Mouse (Mus musculus) heart, embryonic 14.5 days (tissue): ENCODE measurements around the gene Il2. TPM values are rescaled to one million over a fixed set of nuclear protein-coding genes. Genes with fewer than 3 reads are reported as not detected.

ENCODE experiments used
- ATAC-seq: fragments of 200-750 bp; cut with Nextera tagmentation; 2 replicates; pipeline ENCODE4 v1.8.0; 2017; ENCODE audit warnings: low read depth, moderate TSS enrichment; ENCODE audit not compliant: insufficient number of reproducible peaks, insufficient read depth, low FRiP score
- H3K27ac ChIP-seq, 2 experiments: fragments of 200-500 bp in 1 of 2; fragments of 300-500 bp in 1 of 2; sonication (generic) in 1 of 2; replicated peaks in 1 of 2; 2 replicates each; pipeline ENCODE4 v1.5.1; 2012 to 2014; ENCODE audit warnings: low read depth in 2 of 2, low read length in 2 of 2, control low read depth in 1 of 2, mild to moderate bottlenecking in 1 of 2, mixed read lengths in 1 of 2; ENCODE audit not compliant: control insufficient read depth in 1 of 2, insufficient read depth in 1 of 2
- H3K27me3 ChIP-seq: fragments of 300-500 bp; sonication (generic); 2 replicates; pipeline ENCODE4 v1.6.1; 2014; ENCODE audit warnings: mild to moderate bottlenecking, low read length, control low read depth; ENCODE audit not compliant: control insufficient read depth, insufficient read depth
- H3K36me3 ChIP-seq: fragments of 300-500 bp; sonication (generic); 2 replicates; pipeline ENCODE4 v1.6.1; 2014; ENCODE audit warnings: mild to moderate bottlenecking, control low read depth, low read length, mixed read lengths; ENCODE audit not compliant: control insufficient read depth, insufficient read depth
- H3K4me1 ChIP-seq, 2 experiments: fragments of 200-500 bp in 1 of 2; fragments of 300-500 bp in 1 of 2; sonication (generic) in 1 of 2; 2 replicates each; pipeline ENCODE4 v1.6.1; 2012 to 2014; ENCODE audit warnings: low read length in 2 of 2, control low read depth in 1 of 2, mixed read lengths in 1 of 2; ENCODE audit not compliant: control insufficient read depth in 2 of 2, insufficient read depth in 2 of 2
- H3K4me2 ChIP-seq: fragments of 300-500 bp; sonication (generic); 2 replicates; pipeline ENCODE4 v1.6.1; 2014; ENCODE audit warnings: mild to moderate bottlenecking, low read length
- H3K4me3 ChIP-seq, 2 experiments: fragments of 200-500 bp in 1 of 2; fragments of 300-500 bp in 1 of 2; sonication (generic) in 1 of 2; 2 replicates each; pipeline ENCODE4 v1.5.1; 2012 to 2014; ENCODE audit warnings: low read length in 2 of 2, mild to moderate bottlenecking in 2 of 2, control low read depth in 1 of 2, low read depth in 1 of 2, moderate library complexity in 1 of 2; ENCODE audit not compliant: control insufficient read depth in 1 of 2, insufficient read depth in 1 of 2
- H3K9ac ChIP-seq: fragments of 300-500 bp; sonication (generic); 2 replicates; pipeline ENCODE4 v1.6.1; 2014; ENCODE audit warnings: mild to moderate bottlenecking, low read length
- H3K9me3 ChIP-seq: fragments of 300-500 bp; sonication (generic); 2 replicates; pipeline ENCODE4 v1.6.1; 2016; ENCODE audit warnings: low read length, control low read depth; ENCODE audit not compliant: control insufficient read depth
- WGBS: fragments of 180-500 bp; shearing (Covaris S2); extraction: QIAGEN DNeasy Blood & Tissue Kit; methylation state at CpG from one replicate; pipeline ENCODE4 v1.1.7; 2014; 5-methylcytosine and 5-hydroxymethylcytosine counted together
- polyA plus RNA-seq: library from polyadenylated mRNA; unstranded; fragments of >200 nt; fragmentation: Nextera tagmentation; extraction: Ambion mirVana; gene quantifications from 2 replicates; pipeline ENCODE4 v1.2.1, GENCODE M21; 2014

Il2 gene
- polyA plus RNA-seq, 1 experiment from 2014 or later = 0.50 TPM

- Histone ChIP-seq H3K36me3 (no peaks in the 10 kb centered on the region), H3K27me3 (no peaks in the 10 kb centered on the region), H3K4me3 (no peak overlapping the region), H3K27ac (no peak overlapping the region), H3K4me1 (peaks cover 6 to 8% of the 10 kb centered on the region in 2 experiments), H3K9ac (no peak overlapping the region), H3K9me3 (no peaks in the 10 kb centered on the region), H3K4me2 (0 out of 2 replicates have a peak overlapping the region, but pooled peaks have one; percentile 11)
- 15% methylated on average over 7 of the region's 7 CpGs for WGBS
- no peak for ATAC-seq
Observed at GRCm38 (mm10) chr3:37154396-37154795, 28.6 kb upstream of the Il2 start.

- H3K27ac ChIP-seq = no peak overlapping the region
- no peak for ATAC-seq
- H3K4me1 ChIP-seq = peaks cover 6 to 8% of the 10 kb centered on the region in 2 experiments
- H3K9me3 ChIP-seq = no peaks in the 10 kb centered on the region
- H3K9ac ChIP-seq = no peak overlapping the region
- 87% methylated on average over 7 of the region's 7 CpGs for WGBS
- no peaks in the 10 kb centered on the region for H3K36me3 ChIP-seq
- H3K4me3 ChIP-seq = no peak overlapping the region
- no peak overlapping the region for H3K4me2 ChIP-seq
- no peaks in the 10 kb centered on the region for H3K27me3 ChIP-seq
Observed at GRCm38 (mm10) chr3:37153004-37153403, 27.2 kb upstream of the Il2 start.

DNA sequence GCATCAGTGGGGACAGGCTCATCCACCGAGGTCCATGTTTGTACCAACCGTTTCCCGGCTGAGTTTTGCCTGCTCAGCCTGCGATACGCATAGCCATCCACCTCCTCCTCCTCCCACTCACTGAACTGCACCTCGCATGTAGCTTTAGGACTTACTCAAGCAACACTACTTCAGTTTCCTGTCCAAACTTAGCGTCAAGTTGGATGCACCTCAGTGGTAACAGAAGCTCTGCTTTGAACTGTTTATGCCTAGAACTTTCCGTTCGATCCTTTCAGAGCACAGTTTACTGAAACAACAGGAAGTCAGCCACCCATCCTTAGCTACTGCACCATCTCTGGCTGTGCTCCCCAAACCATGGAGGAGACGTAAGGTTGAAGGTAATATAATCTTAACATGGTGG lies 26.5 kb upstream of the Il2 start:
- H3K4me1 ChIP-seq = peaks cover 6 to 9% of the 10 kb centered on the region in 2 experiments
- no peaks in the 10 kb centered on the region for H3K27me3 ChIP-seq
- WGBS = 71% methylated on average over 10 of the region's 10 CpGs
- H3K36me3 ChIP-seq = no peaks in the 10 kb centered on the region
- H3K9me3 ChIP-seq = no peaks in the 10 kb centered on the region
- ATAC-seq = no peak
- no peak overlapping the region for H3K4me3 ChIP-seq
- H3K9ac ChIP-seq = no peak overlapping the region
- no peak overlapping the region for H3K27ac ChIP-seq
- H3K4me2 ChIP-seq = no peak overlapping the region

- Histone ChIP-seq H3K4me3 (no peak overlapping the region; a peak in 1 of 4 replicates), H3K27ac (peak overlapping the region; percentile 44 to 55), H3K36me3 (no peaks in the 10 kb centered on the region), H3K4me1 (peaks cover 8 to 19% of the 10 kb centered on the region in 2 experiments), H3K4me2 (peak overlapping the region; percentile 44), H3K27me3 (no peaks in the 10 kb centered on the region), H3K9me3 (no peaks in the 10 kb centered on the region), H3K9ac (peak overlapping the region; percentile 5; the same call in 1 of the 2 replicates)
- 37% methylated on average over 7 of the region's 7 CpGs for WGBS
- ATAC-seq = peak; percentile 65
Observed at GRCm38 (mm10) chr3:37146810-37147209, 21.1 kb upstream of the Il2 start.

GRCm38 (mm10) chr3:37146406-37146805 lies 20.6 kb upstream of the Il2 start:
- Histone ChIP-seq H3K4me2 (peak overlapping the region; percentile 44), H3K36me3 (no peaks in the 10 kb centered on the region), H3K9ac (peak overlapping the region; percentile 5; the same call in 1 of the 2 replicates), H3K4me1 (peaks cover 8 to 19% of the 10 kb centered on the region in 2 experiments), H3K27ac (peak overlapping the region; percentile 44 to 55; a peak in 3 of 4 replicates), H3K27me3 (no peaks in the 10 kb centered on the region), H3K4me3 (no peak overlapping the region; a peak in 1 of 4 replicates), H3K9me3 (no peaks in the 10 kb centered on the region)
- ATAC-seq = peak; percentile 93
- WGBS = 4% methylated on average over 8 of the region's 8 CpGs

DNA sequence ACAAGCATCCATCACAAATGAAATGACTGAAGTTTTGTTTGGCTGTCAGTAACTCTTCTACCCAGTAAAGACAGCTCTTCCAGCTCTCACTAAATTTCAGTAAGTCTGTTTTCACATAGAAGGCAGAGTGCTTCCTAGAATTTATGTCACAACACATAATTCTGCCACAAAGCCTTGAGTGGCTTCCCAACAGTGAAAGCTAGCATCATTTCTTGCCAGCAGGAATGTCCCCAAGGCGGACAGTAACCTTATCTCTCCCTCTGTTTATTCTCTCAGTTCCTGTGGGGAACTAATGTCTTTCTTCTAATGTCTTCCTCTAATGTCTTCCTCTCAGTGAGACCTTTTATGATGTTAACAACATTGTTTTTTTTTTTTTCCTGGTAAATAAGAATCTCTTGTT lies 19.2 kb upstream of the Il2 start:
- H3K36me3 ChIP-seq = no peaks in the 10 kb centered on the region
- 50% methylated on average over 1 of the region's 1 CpGs for WGBS
- no peak for ATAC-seq

GRCm38 (mm10) chr3:37141827-37142226 lies 16.1 kb upstream of the Il2 start:
- Histone ChIP-seq H3K9me3 (no peaks in the 10 kb centered on the region), H3K27ac (no peak overlapping the region), H3K4me3 (no peak overlapping the region), H3K36me3 (no peaks in the 10 kb centered on the region), H3K27me3 (no peaks in the 10 kb centered on the region), H3K9ac (no peak overlapping the region), H3K4me1 (peaks cover 4 to 13% of the 10 kb centered on the region in 2 experiments; a peak in 3 of 4 replicates), H3K4me2 (no peak overlapping the region)
- WGBS = 79% methylated on average over 2 of the region's 2 CpGs
- no peak for ATAC-seq

More for the DNA sequence above, 19.2 kb upstream of the Il2 start:
- H3K27ac ChIP-seq = no peak overlapping the region
- peaks cover 8 to 19% of the 10 kb centered on the region in 2 experiments for H3K4me1 ChIP-seq
- no peak overlapping the region for H3K9ac ChIP-seq
- H3K4me3 ChIP-seq = no peak overlapping the region
- no peaks in the 10 kb centered on the region for H3K9me3 ChIP-seq
- H3K4me2 ChIP-seq = no peak overlapping the region
- no peaks in the 10 kb centered on the region for H3K27me3 ChIP-seq
